Mouse (Mus musculus) thymus, adult 2 months (tissue): Measurements from ENCODE around the gene Mtmr3.

Source experiments
- CTCF ChIP-seq: fragments of 200-500 bp; IDR thresholded peaks from 2 replicates; pipeline ENCODE4 v1.5.1; 2012; ENCODE audit warnings: mild to moderate bottlenecking, control low read depth, low read length, moderate library complexity, borderline replicate concordance; ENCODE audit not compliant: control insufficient read depth, poor library complexity, insufficient read depth; ENCODE audit errors: extremely low read depth
- POLR2A ChIP-seq: fragments of 200-500 bp; IDR thresholded peaks from 2 replicates; pipeline ENCODE4 v1.6.1; 2012; ENCODE audit warnings: mild to moderate bottlenecking, low read length, control low read depth, moderate library complexity; ENCODE audit not compliant: control insufficient read depth, poor library complexity, insufficient read depth; ENCODE audit errors: extremely low read depth

DNA sequence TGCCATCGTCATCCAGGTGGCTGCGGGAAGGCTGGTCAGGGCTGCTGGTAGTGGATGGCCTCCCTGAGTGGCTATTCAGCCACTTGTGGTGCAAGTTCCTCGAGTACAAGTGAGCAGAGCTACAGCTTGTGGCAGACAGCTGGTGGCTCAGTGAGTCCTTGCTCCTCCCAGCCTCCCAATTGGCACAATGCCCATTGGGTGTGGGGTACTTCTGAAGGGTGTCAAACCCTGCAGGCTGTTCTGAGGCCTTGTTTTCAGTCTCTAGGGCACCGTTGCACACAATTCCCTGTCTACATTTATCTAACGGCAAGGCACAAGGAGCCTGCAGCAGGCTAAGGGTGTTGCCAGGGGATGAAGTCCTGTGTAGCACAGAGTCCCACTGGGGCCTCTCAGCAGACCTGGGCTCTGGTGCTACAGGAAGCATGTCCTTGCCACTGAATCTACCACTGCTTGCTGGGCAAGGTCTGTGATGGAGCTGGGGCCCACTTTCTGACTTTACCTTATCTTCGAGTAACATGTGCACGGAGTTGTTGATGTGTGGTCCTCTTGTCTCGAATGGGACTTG is 107.2 kb downstream of the Mtmr3 start:
- no peak for TF ChIP-seq CTCF
- TF ChIP-seq POLR2A, result no peak
